Mouse (Mus musculus): ENCODE results near the gene Fut4. TPM values are rescaled to one million over a fixed set of nuclear protein-coding genes. Genes with fewer than 3 reads are reported as not detected.

The Fut4 gene
- total RNA-seq, 1 experiment, result 1.4 TPM

GRCm38 (mm10) chr9:14764765-14765164 is 12.6 kb upstream of the Fut4 start:
- TF ChIP-seq ZC3H11A (IDR thresholded peaks at IDR 0.05; ENCODE audit: borderline replicate concordance, low read depth, low read length) (peak; percentile 42; the same call in 1 of the 2 replicates), ZNF384 (IDR thresholded peaks at IDR 0.05; ENCODE audit: low read depth, low read length) (no peak)
- Histone ChIP-seq H3K9me3 (ENCODE audit: control insufficient read depth, insufficient read depth, low read depth, low read length) (no peaks in the 10 kb centered on the region), H3K27ac (ENCODE audit: insufficient read depth, low read depth, low read length, poor library complexity, severe bottlenecking) (no peak overlapping the region), H3K36me3 (ENCODE audit: control insufficient read depth, insufficient read depth, low read length, poor library complexity, severe bottlenecking) (no peaks in the 10 kb centered on the region), H3K9ac (ENCODE audit: insufficient read depth, low read depth, low read length, poor library complexity, severe bottlenecking) (no peak overlapping the region), H3K4me1 (ENCODE audit: control insufficient read depth in 2 of 2, insufficient read depth in 2 of 2, low read length in 2 of 2, poor library complexity in 1 of 2) (no peaks in the 10 kb centered on the region), H3K4me3 (ENCODE audit: insufficient read depth in 1 of 2, low read depth in 1 of 2, low read length in 2 of 2, poor library complexity in 1 of 2, severe bottlenecking in 1 of 2) (no peak overlapping the region)
- DNase-seq (ENCODE audit: low read depth, low spot score), result no peak
- in situ Hi-C loops (cut with MboI; ENCODE audit: low sequenced_read_pairs in 2 of 2, unreplicated experiment in 2 of 2), result no loop called here

- no peak overlapping the region for H3K27ac ChIP-seq (ENCODE audit: insufficient read depth, low read depth, low read length, poor library complexity, severe bottlenecking)
- no peaks in the 10 kb centered on the region for H3K36me3 ChIP-seq (ENCODE audit: control insufficient read depth, insufficient read depth, low read length, poor library complexity, severe bottlenecking)
- no peak for DNase-seq (ENCODE audit: low read depth, low spot score)
- H3K4me1 ChIP-seq (ENCODE audit: control insufficient read depth in 2 of 2, insufficient read depth in 2 of 2, low read length in 2 of 2, poor library complexity in 1 of 2), result no peaks in the 10 kb centered on the region
- H3K4me3 ChIP-seq (ENCODE audit: insufficient read depth in 1 of 2, low read depth in 1 of 2, low read length in 2 of 2, poor library complexity in 1 of 2, severe bottlenecking in 1 of 2), result no peak overlapping the region
- TF ChIP-seq ZNF384 (IDR thresholded peaks at IDR 0.05; ENCODE audit: low read depth, low read length), result no peak
- TF ChIP-seq CHD2 (IDR thresholded peaks at IDR 0.05; ENCODE audit: low read depth, low read length), result no peak
- TF ChIP-seq MAFK (IDR thresholded peaks at IDR 0.05; ENCODE audit: insufficient read depth, low read depth, low read length), result no peak
- TF ChIP-seq HCFC1 (IDR thresholded peaks at IDR 0.05; ENCODE audit: borderline replicate concordance, insufficient read depth, low read length), result no peak
- TF ChIP-seq ZC3H11A (IDR thresholded peaks at IDR 0.05; ENCODE audit: borderline replicate concordance, low read depth, low read length), result no peak
- H3K9ac ChIP-seq (ENCODE audit: insufficient read depth, low read depth, low read length, poor library complexity, severe bottlenecking), result no peak overlapping the region
- no peaks in the 10 kb centered on the region for H3K9me3 ChIP-seq (ENCODE audit: control insufficient read depth, insufficient read depth, low read depth, low read length)
- in situ Hi-C loops (cut with MboI; ENCODE audit: low sequenced_read_pairs in 2 of 2, unreplicated experiment in 2 of 2), result no loop called here
Measured at GRCm38 (mm10) chr9:14759261-14759660, 7.1 kb upstream of the Fut4 start.

- no peaks in the 10 kb centered on the region for H3K4me1 ChIP-seq (ENCODE audit: control insufficient read depth in 2 of 2, insufficient read depth in 2 of 2, low read length in 2 of 2, poor library complexity in 1 of 2)
- no peaks in the 10 kb centered on the region for H3K9me3 ChIP-seq (ENCODE audit: control insufficient read depth, insufficient read depth, low read depth, low read length)
- TF ChIP-seq ZC3H11A (IDR thresholded peaks at IDR 0.05; ENCODE audit: borderline replicate concordance, low read depth, low read length), result no peak
- no peak for TF ChIP-seq CHD2 (IDR thresholded peaks at IDR 0.05; ENCODE audit: low read depth, low read length)
- no peak for TF ChIP-seq ZNF384 (IDR thresholded peaks at IDR 0.05; ENCODE audit: low read depth, low read length)
- TF ChIP-seq HCFC1 (IDR thresholded peaks at IDR 0.05; ENCODE audit: borderline replicate concordance, insufficient read depth, low read length), result no peak
- TF ChIP-seq MAFK (IDR thresholded peaks at IDR 0.05; ENCODE audit: insufficient read depth, low read depth, low read length), result no peak
- no peak for DNase-seq (ENCODE audit: low read depth, low spot score)
- H3K27ac ChIP-seq (ENCODE audit: insufficient read depth, low read depth, low read length, poor library complexity, severe bottlenecking), result no peak overlapping the region
- no peak overlapping the region for H3K9ac ChIP-seq (ENCODE audit: insufficient read depth, low read depth, low read length, poor library complexity, severe bottlenecking)
- H3K36me3 ChIP-seq (ENCODE audit: control insufficient read depth, insufficient read depth, low read length, poor library complexity, severe bottlenecking), result no peaks in the 10 kb centered on the region
- no peak overlapping the region for H3K4me3 ChIP-seq (ENCODE audit: insufficient read depth in 1 of 2, low read depth in 1 of 2, low read length in 2 of 2, poor library complexity in 1 of 2, severe bottlenecking in 1 of 2)
- in situ Hi-C loops (cut with MboI; ENCODE audit: low sequenced_read_pairs in 2 of 2, unreplicated experiment in 2 of 2), result no loop called here
Measured at GRCm38 (mm10) chr9:14758590-14758989, 6.4 kb upstream of the Fut4 start.

- Histone ChIP-seq H3K4me3 (ENCODE audit: insufficient read depth in 1 of 2, low read depth in 1 of 2, low read length in 2 of 2, poor library complexity in 1 of 2, severe bottlenecking in 1 of 2) (no peak overlapping the region), H3K4me1 (ENCODE audit: control insufficient read depth in 2 of 2, insufficient read depth in 2 of 2, low read length in 2 of 2, poor library complexity in 1 of 2) (peaks cover 0 to 7% of the 10 kb centered on the region in 2 experiments; a peak in 1 of 4 replicates), H3K9me3 (ENCODE audit: control insufficient read depth, insufficient read depth, low read depth, low read length) (no peaks in the 10 kb centered on the region), H3K27ac (ENCODE audit: insufficient read depth, low read depth, low read length, poor library complexity, severe bottlenecking) (no peak overlapping the region), H3K36me3 (ENCODE audit: control insufficient read depth, insufficient read depth, low read length, poor library complexity, severe bottlenecking) (no peaks in the 10 kb centered on the region), H3K9ac (ENCODE audit: insufficient read depth, low read depth, low read length, poor library complexity, severe bottlenecking) (no peak overlapping the region)
- in situ Hi-C loops (cut with MboI; ENCODE audit: low sequenced_read_pairs in 2 of 2, unreplicated experiment in 2 of 2), result no loop called here
- no peak for DNase-seq (ENCODE audit: low read depth, low spot score)
- TF ChIP-seq MAFK (IDR thresholded peaks at IDR 0.05; ENCODE audit: insufficient read depth, low read depth, low read length), result no peak
Measured at GRCm38 (mm10) chr9:14754469-14754868, 2.3 kb upstream of the Fut4 start.

GRCm38 (mm10) chr9:14753947-14754346 is 1.8 kb upstream of the Fut4 start:
- no peak overlapping the region for H3K9ac ChIP-seq (ENCODE audit: insufficient read depth, low read depth, low read length, poor library complexity, severe bottlenecking)
- TF ChIP-seq HCFC1 (IDR thresholded peaks at IDR 0.05; ENCODE audit: borderline replicate concordance, insufficient read depth, low read length) (no peak), ZNF384 (IDR thresholded peaks at IDR 0.05; ENCODE audit: low read depth, low read length) (no peak), MAFK (IDR thresholded peaks at IDR 0.05; ENCODE audit: insufficient read depth, low read depth, low read length) (no peak), ZC3H11A (IDR thresholded peaks at IDR 0.05; ENCODE audit: borderline replicate concordance, low read depth, low read length) (no peak), CHD2 (IDR thresholded peaks at IDR 0.05; ENCODE audit: low read depth, low read length) (no peak)
- H3K36me3 ChIP-seq (ENCODE audit: control insufficient read depth, insufficient read depth, low read length, poor library complexity, severe bottlenecking), result no peaks in the 10 kb centered on the region
- H3K4me3 ChIP-seq (ENCODE audit: insufficient read depth in 1 of 2, low read depth in 1 of 2, low read length in 2 of 2, poor library complexity in 1 of 2, severe bottlenecking in 1 of 2), result no peak overlapping the region
- no peaks in the 10 kb centered on the region for H3K9me3 ChIP-seq (ENCODE audit: control insufficient read depth, insufficient read depth, low read depth, low read length)
- in situ Hi-C loops (cut with MboI; ENCODE audit: low sequenced_read_pairs in 2 of 2, unreplicated experiment in 2 of 2), result no loop called here
- H3K27ac ChIP-seq (ENCODE audit: insufficient read depth, low read depth, low read length, poor library complexity, severe bottlenecking), result no peak overlapping the region
- H3K4me1 ChIP-seq (ENCODE audit: control insufficient read depth in 2 of 2, insufficient read depth in 2 of 2, low read length in 2 of 2, poor library complexity in 1 of 2), result peaks cover 0 to 7% of the 10 kb centered on the region in 2 experiments; a peak in 1 of 4 replicates
- DNase-seq (ENCODE audit: low read depth, low spot score), result no peak
